In genomic region chr7:145047771-145048480, GRCm38 (mm10) we compare ENCODE assay signal across 9 mouse cellular contexts.
A peak's percentile ranks its signal among the peaks of the same experiment; 100 is the strongest.
DNase-seq lines count a peak whose midpoint lies in the region; ATAC-seq lines count a peak whose summit lies in the region.
"Had no signal": no experiment of that assay in that cellular context is flagged by ENCODE, and none has a peak within 500 bp of the region (broad histone marks: within the 10 kb centered on the region; RNA-seq: fewer than 3 reads in every experiment).

No protein-coding gene starts in this region.

- no peak overlapping the region for H3K4me2 ChIP-seq in lung, embryonic 15.5 days
- H3K4me2 ChIP-seq in forebrain, embryonic 13.5 days = no peak overlapping the region

- H3K4me3 ChIP-seq in lung, embryonic 15.5 days = no peak overlapping the region
- no peak overlapping the region for H3K4me3 ChIP-seq in forebrain, embryonic 13.5 days

- no peaks in the 10 kb centered on the region for H3K36me3 ChIP-seq in lung, embryonic 15.5 days
- no peaks in the 10 kb centered on the region for H3K36me3 ChIP-seq in forebrain, embryonic 13.5 days (ENCODE audit: poor library complexity, severe bottlenecking)
- H3K36me3 ChIP-seq: G1E had no signal

- H3K27ac ChIP-seq in lung, embryonic 15.5 days = peak overlapping the region; percentile 66
- H3K27ac ChIP-seq in forebrain, embryonic 13.5 days = no peak overlapping the region

- H3K4me1 ChIP-seq in lung, embryonic 15.5 days = peaks cover 33% of the 10 kb centered on the region
- H3K4me1 ChIP-seq in forebrain, embryonic 13.5 days = no peaks in the 10 kb centered on the region

- 46% methylated on average over 7 of the region's 7 CpGs for WGBS in lung, embryonic 15.5 days
- 75% methylated on average over 7 of the region's 7 CpGs for WGBS in forebrain, embryonic 13.5 days

- H3K9ac ChIP-seq in lung, embryonic 15.5 days = no peak overlapping the region
- H3K9ac ChIP-seq in forebrain, embryonic 13.5 days = no peak overlapping the region

- H3K27me3 ChIP-seq in lung, embryonic 15.5 days = no peaks in the 10 kb centered on the region
- H3K27me3 ChIP-seq in forebrain, embryonic 13.5 days = no peaks in the 10 kb centered on the region

- peak; percentile 53; the same call in 1 of the 2 replicates for ATAC-seq in lung, embryonic 15.5 days (ENCODE audit: borderline replicate concordance, extremely low read depth, low FRiP score, low TSS enrichment)
- ATAC-seq in forebrain, embryonic 13.5 days = no peak

- intact Hi-C loops in left cerebral cortex, postnatal 36 days (cut with DNase I) = no loop called here

- no peak for DNase-seq in lung, postnatal 10 days
- DNase-seq in heart, adult 8-10 months (ENCODE audit: low spot score) = peak; percentile 57
- peak; percentile 61 for DNase-seq in kidney, postnatal 10 days
- DNase-seq in thymus, postnatal 0 days (ENCODE audit: low spot score) = peak; percentile 58
- DNase-seq in right cerebral cortex, adult 2 months (ENCODE audit: low spot score in 2 of 2) = no peak
- no peak for DNase-seq in left cerebral cortex, postnatal 36 days (ENCODE audit: low spot score in 2 of 2)

- no peaks in the 10 kb centered on the region for H3K9me3 ChIP-seq in lung, embryonic 15.5 days
- no peaks in the 10 kb centered on the region for H3K9me3 ChIP-seq in forebrain, embryonic 13.5 days (replicated peaks)
- H3K9me3 ChIP-seq: G1E had no signal

Comparison
In these comparisons a context has a peak if more than half of its experiments do, and no peak if none do; other contexts are left out.
1. DNase-seq: peak in heart, adult 8-10 months (single experiment), kidney, postnatal 10 days (single experiment) and thymus, postnatal 0 days (single experiment); none in lung, postnatal 10 days (single experiment), right cerebral cortex, adult 2 months (0 of 2) and left cerebral cortex, postnatal 36 days (0 of 2).